Mouse (Mus musculus): ENCODE measurements around the gene Tk2.
"Not testable (repeated sequence)": the region's sequence is repeated elsewhere in the genome, so short reads cannot be mapped to it uniquely, and the experiment has no call there.

Gene Tk2

DNA sequence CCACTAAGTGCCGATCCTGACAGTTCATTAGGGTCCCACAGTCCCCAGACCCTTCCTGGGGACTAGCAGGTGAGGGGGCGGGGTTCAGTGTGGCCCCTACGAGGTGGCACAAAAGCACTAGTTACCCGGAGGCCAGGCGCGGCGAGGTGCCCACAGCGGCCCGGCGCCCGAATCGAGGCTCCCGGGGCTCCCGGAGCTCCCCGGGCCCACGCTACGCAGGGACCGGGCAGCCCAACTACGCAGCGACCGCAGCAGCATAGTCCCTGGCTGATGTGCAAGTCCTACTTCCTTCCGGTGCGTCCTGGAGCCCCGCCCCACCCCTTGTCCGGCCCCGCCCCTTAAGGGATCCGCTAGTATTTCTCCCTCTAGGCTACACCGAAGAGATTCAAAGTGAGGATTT is at the start of gene Tk2:
TSS of gene Tk2 (minus strand) at position 283 of the 400 bp plus-strand sequence.
- peak; percentile 53 to 72 for DNase-seq (ENCODE audit: low spot score in 2 of 2)

GRCm38 (mm10) chr8:104294396-104294795 is 46.0 kb upstream of the Tk2 start:
- DNase-seq (ENCODE audit: low spot score in 2 of 2) = no peak

- not testable (repeated sequence) for DNase-seq (ENCODE audit: low spot score in 2 of 2)
These were observed 44.7 kb upstream of the Tk2 start, which contains the start of gene Cmtm2a for GRCm38 (mm10) chr8:104293081-104293480. TSS of gene Cmtm2a (minus strand) at chr8:104293181.

- no peak for DNase-seq (ENCODE audit: low spot score in 2 of 2)
These were observed 20.6 kb upstream of the Tk2 start for GRCm38 (mm10) chr8:104268937-104269440.

DNA sequence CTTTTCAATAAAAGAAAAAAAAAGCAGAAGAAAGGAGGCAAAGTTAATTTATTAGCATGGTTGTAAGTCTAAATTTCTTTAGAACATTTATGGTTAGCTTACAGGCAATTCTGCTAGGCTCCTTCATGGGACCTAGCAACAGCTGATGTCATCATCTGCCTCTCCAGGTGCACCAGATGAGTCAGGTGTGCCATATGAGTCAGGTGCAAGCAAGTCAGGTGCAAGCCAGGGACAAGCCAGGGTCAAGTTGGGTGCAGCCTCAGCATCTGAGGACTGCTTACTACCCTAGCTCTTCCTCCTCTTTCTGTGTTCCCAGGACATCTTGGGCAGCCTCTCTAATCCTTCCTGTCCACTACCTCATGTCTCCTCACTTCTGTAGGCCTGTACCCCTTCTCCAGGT is 20.0 kb upstream of the Tk2 start:
- DNase-seq (ENCODE audit: low spot score in 2 of 2) = no peak

DNA sequence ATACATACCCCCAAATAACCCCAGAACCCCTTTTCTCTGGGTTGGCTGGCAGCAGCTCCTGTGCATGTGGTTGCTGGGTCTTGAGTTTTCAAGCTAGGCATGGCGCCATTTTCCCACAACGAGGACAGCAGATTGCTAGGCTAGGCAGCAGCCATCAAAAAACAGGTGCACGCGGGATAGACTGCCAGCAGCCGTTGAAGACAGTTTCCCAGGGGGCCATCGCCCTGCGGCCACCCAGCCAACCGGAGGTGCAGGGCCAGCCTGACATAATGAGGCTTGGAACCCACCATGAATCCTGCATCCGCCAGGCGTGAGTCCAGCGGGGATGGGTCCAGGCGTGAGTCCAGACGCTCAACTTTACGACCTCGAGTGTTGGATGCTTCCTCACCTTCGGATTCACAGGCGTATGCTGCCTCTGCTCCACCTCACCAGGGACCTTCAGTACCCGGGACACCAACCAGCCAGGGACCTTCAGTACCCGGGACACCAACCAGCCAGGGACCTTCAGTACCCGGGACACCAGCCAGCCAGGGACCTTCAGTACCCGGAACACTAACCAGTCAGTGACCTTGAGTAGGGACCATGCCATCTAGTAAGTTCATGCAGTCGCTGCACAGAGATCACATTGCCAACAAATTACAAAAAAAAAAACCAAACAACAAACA is 16.0 kb upstream of the Tk2 start:
- not testable (repeated sequence) for DNase-seq (ENCODE audit: low spot score in 2 of 2)

DNA sequence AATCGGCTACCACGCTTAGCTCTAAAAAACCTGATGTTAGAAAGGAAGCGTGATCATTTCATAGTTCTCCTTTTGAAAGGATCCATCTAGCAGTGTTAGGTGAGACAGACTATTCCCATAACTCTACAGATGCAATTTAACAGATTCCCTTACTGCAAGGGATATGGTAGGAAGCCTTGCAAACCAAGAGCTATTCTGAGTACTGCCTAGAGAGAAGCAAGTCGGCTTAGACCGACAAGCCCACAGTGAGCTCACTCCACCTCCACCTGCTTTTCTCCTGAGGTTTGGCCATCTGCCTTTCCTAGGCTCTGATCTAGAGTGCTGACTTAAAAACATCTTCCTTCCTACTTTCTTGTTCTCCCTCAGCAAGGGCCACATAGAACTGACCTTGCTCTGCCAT is 13.4 kb upstream of the Tk2 start:
- not testable (repeated sequence) for DNase-seq (ENCODE audit: low spot score in 2 of 2)

- DNase-seq (ENCODE audit: low spot score in 2 of 2) = no peak
These were observed 4.7 kb upstream of the Tk2 start for GRCm38 (mm10) chr8:104253016-104253415.

GRCm38 (mm10) chr8:104251461-104251860 is 3.1 kb upstream of the Tk2 start:
- DNase-seq (ENCODE audit: low spot score in 2 of 2) = no peak

GRCm38 (mm10) chr8:104250439-104251367 is 2.3 kb upstream of the Tk2 start, which contains the start of gene Cklf:
TSS of gene Cklf (plus strand) at chr8:104250861.
- DNase-seq (ENCODE audit: low spot score in 2 of 2) = peak; percentile 78 to 86

GRCm38 (mm10) chr8:104249442-104249996 is 1.2 kb upstream of the Tk2 start:
- no peak for DNase-seq (ENCODE audit: low spot score in 2 of 2)

DNA sequence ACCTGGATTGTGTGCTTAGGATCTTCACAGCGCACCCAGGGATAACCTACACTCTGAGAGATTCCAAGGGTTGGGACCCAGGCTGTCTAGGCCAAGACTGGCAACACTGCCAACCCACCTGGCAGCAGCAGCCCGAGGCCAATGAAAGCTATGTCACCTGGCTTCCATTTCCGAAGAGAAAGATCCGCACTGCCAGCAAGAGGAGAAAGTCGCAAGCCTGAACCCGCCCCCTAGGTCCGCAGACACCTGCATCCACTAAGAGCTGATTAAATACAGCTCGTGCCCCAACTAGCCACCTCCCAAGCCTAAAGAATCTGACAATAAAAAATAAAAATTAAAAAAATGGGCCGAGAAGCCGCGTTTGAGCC is 466 bp downstream of the Tk2 start:
- no peak for DNase-seq (ENCODE audit: low spot score in 2 of 2)

DNA sequence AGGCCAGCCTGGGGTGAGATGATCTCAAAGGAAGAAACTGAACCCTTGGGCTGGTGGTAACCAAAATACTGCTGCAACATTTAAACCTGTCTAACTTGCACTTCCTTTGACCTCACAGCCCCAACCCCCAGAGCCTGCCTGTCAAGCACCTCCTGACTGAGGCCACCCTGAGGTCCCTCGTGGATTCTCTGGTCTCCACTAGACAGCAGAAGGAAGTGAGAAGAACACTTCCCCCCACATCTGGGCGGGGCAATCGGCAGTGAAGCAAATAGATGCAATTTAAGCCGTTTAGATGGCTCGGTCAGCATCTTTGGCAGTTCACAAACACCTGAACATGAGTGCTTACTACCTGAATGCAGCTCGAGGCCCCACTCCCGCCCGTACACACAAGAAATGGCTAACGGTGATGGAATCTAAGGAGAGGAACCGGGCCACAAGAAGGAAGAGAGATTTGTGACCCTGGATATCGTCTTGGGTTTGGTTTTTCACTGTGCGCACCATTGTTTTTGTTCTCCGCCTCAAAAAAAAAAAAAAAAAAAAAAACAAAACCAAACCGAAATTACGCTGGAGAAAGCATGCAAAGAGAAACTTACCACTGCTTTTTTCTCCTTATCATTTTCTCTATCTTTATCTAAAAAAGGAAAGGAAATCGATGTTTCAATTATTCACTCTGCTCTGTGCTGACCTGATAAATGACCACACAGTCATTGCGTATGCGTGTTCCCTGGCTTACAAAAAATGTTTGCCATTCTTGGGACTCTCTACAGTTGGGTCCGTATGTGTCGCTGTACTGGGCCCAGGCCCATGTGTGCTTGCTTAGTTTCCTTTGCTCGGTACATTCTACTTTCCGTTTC is 1.1 kb downstream of the Tk2 start:
- DNase-seq (ENCODE audit: low spot score in 2 of 2) = peak in 1 of 2 experiments; percentile 16

DNA sequence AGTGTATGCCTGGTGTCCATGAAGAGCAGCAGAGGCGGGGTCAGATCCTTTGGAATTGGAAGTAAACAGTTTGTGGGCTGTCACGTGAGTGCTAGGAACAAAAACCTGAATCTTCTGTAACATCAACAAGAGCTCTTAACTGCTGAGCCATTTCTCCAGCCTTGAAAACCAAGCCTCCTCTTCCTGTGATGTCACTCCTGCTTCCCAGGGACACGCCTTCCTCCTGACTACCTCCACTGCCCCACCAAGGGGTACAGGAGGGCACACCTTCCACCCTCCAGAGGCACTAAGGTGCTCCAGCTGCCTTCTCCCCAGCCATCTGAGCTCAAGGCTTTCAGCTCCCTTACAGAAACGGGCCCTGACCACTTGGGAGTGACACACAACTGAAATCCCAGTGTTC is 1.7 kb downstream of the Tk2 start:
- DNase-seq (ENCODE audit: low spot score in 2 of 2) = no peak

DNA sequence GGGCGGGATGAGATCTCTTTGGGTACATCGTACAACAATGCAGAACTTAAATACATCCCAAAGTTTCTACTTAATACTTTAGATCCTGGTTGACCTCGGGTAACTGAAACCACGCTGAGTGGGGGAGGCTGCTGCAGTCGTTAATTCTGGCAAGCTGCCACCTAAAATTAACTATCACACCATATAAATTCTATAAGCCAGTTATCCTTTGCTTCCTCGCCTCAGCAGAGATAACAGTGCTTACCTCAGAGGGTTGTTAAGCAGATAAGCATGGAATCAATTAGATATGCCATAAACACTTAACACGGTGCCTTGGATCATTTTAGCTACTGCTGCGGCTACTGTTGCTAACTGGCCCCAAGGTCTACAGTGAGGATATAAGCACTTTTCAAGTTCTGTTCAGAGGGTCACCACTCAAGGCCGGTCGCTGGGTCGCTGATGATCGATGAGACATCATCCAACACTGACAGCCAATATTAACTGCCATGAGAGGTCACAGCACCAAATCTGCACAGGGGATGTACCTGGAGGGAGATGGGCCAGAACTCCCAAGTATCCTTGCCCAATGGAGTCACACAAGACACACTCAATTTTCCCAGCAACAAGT is 6.2 kb downstream of the Tk2 start:
- DNase-seq (ENCODE audit: low spot score in 2 of 2) = no peak

- DNase-seq (ENCODE audit: low spot score in 2 of 2) = no peak
These were observed 8.9 kb downstream of the Tk2 start for GRCm38 (mm10) chr8:104239418-104239861.

DNA sequence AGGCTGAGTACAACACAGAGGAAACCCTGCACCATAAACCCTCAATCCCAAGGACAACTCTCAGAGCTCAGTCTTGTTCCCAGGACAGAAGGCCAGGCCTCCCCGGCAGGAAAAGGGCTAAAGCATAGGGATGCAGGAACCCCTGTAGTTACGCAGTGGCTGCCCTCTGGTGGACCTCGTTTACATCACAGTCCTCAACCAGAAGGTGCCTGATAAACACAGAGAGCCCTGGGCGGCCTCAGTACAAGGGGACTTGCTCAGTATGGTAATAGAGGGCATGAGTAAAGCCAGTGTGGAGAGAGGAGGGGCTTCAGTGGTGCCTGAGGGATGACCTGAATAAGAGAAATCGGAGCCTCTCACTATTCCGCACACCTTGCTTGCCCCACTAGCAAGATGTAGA is 13.8 kb downstream of the Tk2 start:
- DNase-seq (ENCODE audit: low spot score in 2 of 2) = no peak

GRCm38 (mm10) chr8:104232919-104233318 is 15.4 kb downstream of the Tk2 start:
- no peak for DNase-seq (ENCODE audit: low spot score in 2 of 2)

DNA sequence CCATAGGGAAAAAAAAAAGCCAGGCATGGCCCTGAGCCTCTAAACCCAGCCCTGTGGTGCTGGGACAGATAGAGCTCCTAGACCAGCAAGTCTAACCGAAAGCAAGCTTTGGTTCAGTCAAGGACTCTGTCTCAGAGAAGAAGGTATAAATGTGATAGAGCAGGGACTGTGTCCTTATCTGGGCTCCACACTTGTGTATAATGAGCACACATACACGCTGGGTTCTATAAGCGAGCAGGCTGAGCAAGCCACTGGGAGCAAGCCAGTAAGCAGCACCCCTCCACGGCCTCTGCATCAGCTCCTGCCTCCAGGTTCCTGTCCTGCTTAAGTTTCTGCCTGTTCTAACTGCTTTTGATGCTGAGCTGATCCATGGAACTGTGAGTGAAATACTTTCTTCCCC is 16.3 kb downstream of the Tk2 start:
- DNase-seq (ENCODE audit: low spot score in 2 of 2) = no peak

DNA sequence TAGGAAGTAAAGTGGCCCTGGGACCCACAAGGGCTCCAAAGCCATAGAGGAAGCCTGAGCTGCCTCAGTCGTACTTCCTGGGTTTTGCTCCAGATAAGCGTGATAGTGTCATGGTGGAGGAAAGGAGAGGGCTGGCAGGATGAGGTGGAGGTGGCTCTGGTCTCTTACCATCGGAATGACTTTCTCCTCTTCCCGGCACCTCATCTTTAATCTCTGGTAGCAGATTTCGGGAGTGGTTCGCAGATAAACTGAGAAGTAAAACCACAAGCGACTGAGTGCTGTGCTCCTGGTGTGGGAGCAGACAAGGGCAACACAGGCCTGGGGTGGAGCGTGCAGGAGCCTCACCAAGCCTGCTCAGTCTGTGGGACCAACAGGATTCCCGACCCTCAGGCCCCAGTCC is 18.0 kb downstream of the Tk2 start:
- DNase-seq (ENCODE audit: low spot score in 2 of 2) = no peak

DNA sequence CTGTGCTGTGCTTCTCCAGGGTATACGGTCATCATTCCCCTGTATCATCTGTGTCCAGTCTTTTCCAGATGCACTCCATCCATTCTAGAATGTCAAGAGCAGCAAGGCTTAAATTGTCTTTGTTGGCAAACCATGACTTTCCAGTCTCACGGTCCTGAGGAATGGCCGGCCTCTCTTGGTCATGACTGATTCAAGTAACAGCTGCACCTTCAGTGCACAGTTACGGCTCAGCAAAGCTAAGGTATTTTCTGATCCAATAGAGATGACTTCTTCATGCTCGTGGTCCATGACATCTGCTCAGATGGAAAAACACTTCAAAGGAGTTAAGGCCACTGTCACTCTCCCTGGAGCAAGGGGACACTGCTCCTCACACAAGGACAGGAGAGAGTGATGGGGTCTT is 21.3 kb downstream of the Tk2 start:
- no peak for DNase-seq (ENCODE audit: low spot score in 2 of 2)

Data from urinary bladder, postnatal 36 days (tissue).